Mouse (Mus musculus) hindbrain, embryonic 13.5 days (tissue): ENCODE results near the gene Wnt10a. TPM values are rescaled to one million over a fixed set of nuclear protein-coding genes. Genes with fewer than 3 reads are reported as not detected.

Source experiments
- ATAC-seq: fragments of 200-750 bp; cut with Nextera tagmentation; 2 replicates; pipeline ENCODE4 v1.8.0; 2017; ENCODE audit warnings: moderate TSS enrichment; ENCODE audit not compliant: low FRiP score
- H3K27ac ChIP-seq: fragments of 300-500 bp; sonication (generic); 2 replicates; pipeline ENCODE4 v1.5.1; 2015; ENCODE audit warnings: inconsistent platforms, mild to moderate bottlenecking, moderate library complexity
- H3K27me3 ChIP-seq: fragments of 300-500 bp; sonication (generic); 2 replicates; pipeline ENCODE4 v1.6.1; 2015; ENCODE audit warnings: mild to moderate bottlenecking, inconsistent platforms
- H3K36me3 ChIP-seq: fragments of 300-500 bp; sonication (generic); 2 replicates; pipeline ENCODE4 v1.6.1; 2015; ENCODE audit warnings: mild to moderate bottlenecking, inconsistent platforms
- H3K4me1 ChIP-seq: fragments of 300-500 bp; sonication (generic); replicated peaks from 2 replicates; pipeline ENCODE4 v1.6.1; 2015; ENCODE audit warnings: inconsistent platforms
- H3K4me2 ChIP-seq: fragments of 300-500 bp; sonication (generic); 2 replicates; pipeline ENCODE4 v1.6.1; 2015; ENCODE audit warnings: inconsistent platforms, mild to moderate bottlenecking, moderate library complexity
- H3K4me3 ChIP-seq: fragments of 300-500 bp; sonication (generic); 2 replicates; pipeline ENCODE4 v1.5.1; 2015; ENCODE audit warnings: mild to moderate bottlenecking, inconsistent platforms
- H3K9ac ChIP-seq: fragments of 300-500 bp; sonication (generic); 2 replicates; pipeline ENCODE4 v1.6.1; 2015; ENCODE audit warnings: mild to moderate bottlenecking, inconsistent platforms
- H3K9me3 ChIP-seq: fragments of 300-500 bp; sonication (generic); 2 replicates; pipeline ENCODE4 v1.6.1; 2016; ENCODE audit warnings: inconsistent platforms
- WGBS: fragments of 180-500 bp; shearing (Covaris S2); methylation state at CpG from one replicate; pipeline ENCODE4 v1.1.7; 2015; 5-methylcytosine and 5-hydroxymethylcytosine counted together
- polyA plus RNA-seq: library from polyadenylated mRNA; unstranded; fragments of >200 nt; fragmentation: Nextera tagmentation; extraction: Ambion mirVana; gene quantifications from 2 replicates; pipeline ENCODE4 v1.2.1, GENCODE M21; 2015

Gene Wnt10a
- 0.19 and 0.45 TPM in 2 replicates for polyA plus RNA-seq

DNA sequence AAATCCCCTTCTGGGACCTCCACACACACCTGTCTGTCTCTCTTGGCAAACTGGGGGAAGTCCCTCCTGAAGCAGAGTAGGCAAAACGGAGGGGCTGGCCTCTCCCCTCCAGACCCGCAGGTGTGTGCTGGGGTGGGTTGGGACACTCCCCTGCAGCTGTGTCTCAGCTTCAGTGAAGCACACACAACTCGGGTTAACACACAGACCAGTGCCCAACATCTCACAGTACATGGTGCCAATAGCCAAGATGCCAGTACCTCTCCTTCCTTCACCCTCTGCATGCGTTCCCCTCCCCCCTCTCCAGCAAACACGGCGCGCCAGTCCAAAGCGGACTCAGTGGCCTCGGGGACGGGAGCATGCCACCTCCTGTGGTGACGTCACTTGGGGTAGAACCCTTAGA is at the start of gene Wnt10a:
Wnt10a (plus strand) TSS at position 268 of the 400 bp plus-strand sequence.
- WGBS, result 0% methylated on average over 11 of the region's 11 CpGs
- Histone ChIP-seq H3K27ac (no peak within 1 kb of the TSS), H3K9me3 (no peaks in the 10 kb centered on the region), H3K4me3 (peak within 1 kb of the TSS; percentile 31), H3K4me1 (peaks cover 47% of the 10 kb centered on the region), H3K36me3 (no peaks in the 10 kb centered on the region), H3K9ac (peak within 1 kb of the TSS; percentile 53; the same call in 1 of the 2 replicates), H3K27me3 (peaks cover 99% of the 10 kb centered on the region), H3K4me2 (peak within 1 kb of the TSS; percentile 53)
- ATAC-seq, result 0 out of 2 replicates have a peak, but pooled peaks have one; percentile 7

DNA sequence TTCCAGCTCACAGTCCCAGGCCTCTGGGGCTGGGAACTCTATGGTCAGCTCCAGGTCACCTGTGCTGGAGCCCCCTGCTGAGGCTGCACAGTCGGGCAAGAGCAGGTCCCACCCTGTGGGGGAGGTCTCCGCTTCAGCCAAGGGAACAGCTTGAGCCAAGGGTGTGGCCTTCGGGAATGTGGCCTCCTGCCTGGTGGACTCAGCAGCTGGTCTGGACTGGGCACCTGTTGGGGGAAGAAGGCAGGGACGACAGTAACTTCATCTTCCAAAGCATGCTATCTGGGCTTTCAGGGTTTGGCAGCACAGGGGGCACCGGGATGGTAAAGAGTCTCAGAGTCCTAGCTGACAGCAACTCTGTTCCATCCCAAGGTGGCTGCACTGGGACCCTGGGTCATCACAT is 44.0 kb upstream of the Wnt10a start:
- no peak overlapping the region for H3K4me2 ChIP-seq
- no peak overlapping the region for H3K9ac ChIP-seq
- H3K36me3 ChIP-seq, result no peaks in the 10 kb centered on the region
- H3K27ac ChIP-seq, result no peak overlapping the region
- no peak for ATAC-seq
- peaks cover 39% of the 10 kb centered on the region for H3K27me3 ChIP-seq
- WGBS, result 78% methylated on average over 5 of the region's 5 CpGs
- no peak overlapping the region for H3K4me3 ChIP-seq
- H3K9me3 ChIP-seq, result no peaks in the 10 kb centered on the region
- H3K4me1 ChIP-seq, result peaks cover 5% of the 10 kb centered on the region

DNA sequence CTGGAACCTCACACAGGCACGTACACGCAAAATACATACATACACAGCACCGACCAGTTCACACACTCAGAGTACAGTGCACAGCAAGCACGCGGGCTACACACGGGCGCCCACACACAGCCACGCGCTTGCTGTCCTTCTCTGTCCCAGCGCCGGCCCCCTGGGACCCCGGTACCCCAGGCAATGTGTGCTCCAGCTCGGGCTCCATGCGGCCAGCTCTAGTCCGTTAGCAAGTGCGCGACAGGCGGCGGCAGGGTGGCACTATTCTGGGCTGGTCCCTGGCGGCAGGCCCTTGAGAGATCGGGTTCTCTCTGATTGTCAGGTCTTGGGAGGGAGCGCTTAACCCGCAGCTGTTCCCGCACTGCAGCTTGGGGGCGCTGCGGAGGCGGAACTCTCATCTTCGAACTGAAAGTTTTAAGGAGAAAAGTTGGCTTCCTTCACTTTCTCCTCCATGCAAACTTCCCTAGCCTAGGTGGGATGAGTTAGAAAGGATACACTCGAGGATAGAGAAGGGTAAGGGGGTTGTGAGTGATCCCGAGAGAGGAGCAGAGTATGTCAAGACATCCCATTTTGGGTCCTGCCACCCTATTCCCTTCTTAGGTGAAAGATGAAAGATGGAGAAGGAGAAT is 42.6 kb upstream of the Wnt10a start, which contains the start of gene Prkag3:
Prkag3 (minus strand) TSS at position 579 of the 629 bp plus-strand sequence.
- Histone ChIP-seq H3K27ac (no peak within 1 kb of the TSS), H3K4me2 (peak within 1 kb of the TSS; percentile 42), H3K4me1 (peaks cover 5% of the 10 kb centered on the region), H3K9ac (peak within 1 kb of the TSS; percentile 29; the same call in 1 of the 2 replicates), H3K9me3 (no peaks in the 10 kb centered on the region), H3K27me3 (peaks cover 39% of the 10 kb centered on the region), H3K4me3 (peak within 1 kb of the TSS; percentile 21), H3K36me3 (no peaks in the 10 kb centered on the region)
- no peak for ATAC-seq
- 10% methylated on average over 30 of the region's 30 CpGs for WGBS

DNA sequence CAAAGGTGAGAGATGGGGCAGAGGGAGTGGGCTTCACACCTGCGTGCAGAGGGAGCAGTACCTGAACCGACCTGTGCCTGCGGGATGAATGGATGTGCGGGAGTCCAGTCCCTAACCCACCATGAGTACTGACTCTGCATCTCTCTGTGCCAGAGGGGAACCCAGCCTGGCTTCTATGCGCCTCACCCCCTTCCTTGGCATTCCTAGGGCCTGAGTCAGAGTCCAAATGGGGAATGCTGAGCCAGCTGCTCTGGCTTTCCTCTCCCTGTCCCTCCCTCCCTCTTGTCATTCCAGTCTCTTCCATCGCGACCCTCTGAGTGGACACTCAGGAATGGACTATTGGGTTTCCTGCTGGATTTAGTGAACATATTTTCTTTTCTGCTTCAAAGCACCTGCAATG is 42.0 kb upstream of the Wnt10a start:
- no peak for ATAC-seq
- Histone ChIP-seq H3K4me2 (no peak overlapping the region), H3K36me3 (no peaks in the 10 kb centered on the region), H3K27ac (no peak overlapping the region), H3K4me1 (peaks cover 5% of the 10 kb centered on the region), H3K9me3 (no peaks in the 10 kb centered on the region), H3K9ac (no peak overlapping the region), H3K4me3 (no peak overlapping the region), H3K27me3 (peaks cover 40% of the 10 kb centered on the region)
- WGBS, result 66% methylated on average over 7 of the region's 7 CpGs

DNA sequence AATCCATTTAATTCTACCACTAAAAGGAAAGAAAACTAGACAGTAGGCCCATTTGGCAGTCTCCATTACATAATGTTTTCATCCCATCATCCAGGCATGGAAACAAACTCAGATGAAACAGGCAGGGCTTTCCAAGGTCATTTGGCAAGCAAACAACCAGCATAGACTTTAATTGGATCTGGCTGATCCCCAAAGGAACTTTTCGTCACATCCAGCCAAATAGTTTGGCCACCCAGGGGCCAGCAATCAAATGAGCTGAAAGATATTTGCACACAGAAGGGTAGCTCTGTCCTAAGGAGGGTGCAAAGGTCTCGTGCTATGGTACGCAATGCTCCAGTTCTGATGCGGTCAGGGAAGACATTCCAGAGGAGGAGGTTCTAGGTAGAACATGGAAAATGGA is 40.6 kb upstream of the Wnt10a start:
- Histone ChIP-seq H3K9ac (no peak overlapping the region), H3K4me3 (no peak overlapping the region), H3K4me2 (no peak overlapping the region), H3K27ac (no peak overlapping the region), H3K36me3 (no peaks in the 10 kb centered on the region), H3K9me3 (no peaks in the 10 kb centered on the region), H3K4me1 (peaks cover 5% of the 10 kb centered on the region), H3K27me3 (peaks cover 42% of the 10 kb centered on the region)
- 81% methylated on average over 4 of the region's 4 CpGs for WGBS
- ATAC-seq, result no peak

DNA sequence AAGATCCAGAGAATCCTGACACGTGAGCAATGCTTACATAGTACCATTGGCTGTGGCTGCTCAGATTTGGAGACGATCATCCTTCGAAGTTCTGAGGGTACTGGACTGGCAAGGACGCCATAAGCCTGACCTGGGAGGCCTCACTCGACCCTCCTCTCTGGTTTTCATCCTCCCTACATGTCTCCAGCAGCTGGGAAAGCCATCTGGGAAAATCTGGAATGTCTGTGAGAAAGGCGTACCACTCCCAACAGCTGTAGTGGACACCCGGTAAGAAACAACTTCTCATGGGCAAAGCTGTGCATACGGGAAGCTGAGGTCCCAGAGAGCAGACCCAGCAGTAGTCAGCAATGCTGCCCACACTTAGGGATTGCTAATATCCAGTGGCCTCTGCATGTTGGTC is 39.2 kb upstream of the Wnt10a start:
- Histone ChIP-seq H3K27me3 (peaks cover 36% of the 10 kb centered on the region), H3K4me3 (no peak overlapping the region), H3K9ac (no peak overlapping the region), H3K27ac (no peak overlapping the region), H3K36me3 (no peaks in the 10 kb centered on the region), H3K4me2 (no peak overlapping the region), H3K4me1 (peaks cover 5% of the 10 kb centered on the region), H3K9me3 (no peaks in the 10 kb centered on the region)
- no peak for ATAC-seq
- 83% methylated on average over 8 of the region's 8 CpGs for WGBS

DNA sequence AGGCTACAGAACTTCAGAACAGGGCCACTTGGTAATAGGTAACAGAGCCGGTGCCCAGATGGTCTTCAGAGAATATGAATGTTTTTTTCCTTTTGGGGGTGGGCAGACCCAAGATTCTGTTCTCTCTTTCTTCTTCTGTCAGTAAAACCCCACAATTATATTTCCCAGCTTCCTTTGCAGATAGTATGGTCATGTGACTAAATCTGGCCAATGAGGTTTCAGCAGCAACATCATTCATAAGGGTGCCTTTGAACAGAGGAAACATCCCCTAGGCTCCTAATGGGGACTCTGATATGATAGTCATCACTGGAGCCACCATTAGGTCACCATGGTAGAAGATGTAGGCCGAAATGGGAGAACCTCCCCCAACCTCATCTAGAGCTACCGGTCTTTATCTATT is 38.5 kb upstream of the Wnt10a start:
- ATAC-seq, result no peak
- Histone ChIP-seq H3K9me3 (no peaks in the 10 kb centered on the region), H3K27me3 (peaks cover 33% of the 10 kb centered on the region), H3K4me3 (no peak overlapping the region), H3K27ac (no peak overlapping the region), H3K36me3 (no peaks in the 10 kb centered on the region), H3K4me2 (no peak overlapping the region), H3K4me1 (peaks cover 5% of the 10 kb centered on the region), H3K9ac (no peak overlapping the region)
- WGBS, result 94% methylated on average over 3 of the region's 3 CpGs

DNA sequence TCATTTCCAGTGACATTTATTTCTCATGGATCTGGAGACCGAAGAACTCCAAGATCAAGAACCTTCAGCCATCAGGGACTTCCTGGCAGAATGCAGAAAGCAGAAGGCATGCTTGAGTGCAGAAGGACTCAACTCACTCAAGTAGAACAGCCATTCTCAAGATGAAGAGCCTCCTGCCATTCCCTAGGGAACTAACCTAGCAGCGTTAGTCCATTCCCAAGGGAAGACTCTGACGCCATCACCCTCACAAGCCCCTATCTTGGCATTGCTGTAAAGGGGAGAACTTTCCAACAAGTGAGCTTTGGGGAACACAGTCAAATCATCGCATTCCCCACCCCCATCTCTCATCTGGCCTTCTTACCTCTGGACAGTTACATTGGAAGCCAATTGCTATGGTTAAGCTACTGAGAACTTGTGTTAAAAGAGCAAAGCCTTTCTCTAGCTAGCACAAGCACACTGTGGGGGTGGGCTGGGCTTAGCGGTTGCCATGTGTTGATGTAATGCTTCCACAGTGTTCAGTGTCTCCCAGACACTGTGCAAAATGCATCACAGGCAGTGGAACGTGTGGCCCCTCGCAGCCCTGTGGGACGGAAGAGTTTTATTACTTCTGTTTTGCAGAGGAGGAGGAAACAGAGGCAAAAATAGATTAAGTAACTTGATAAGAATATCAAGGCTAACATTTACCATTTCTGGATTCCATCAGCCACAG is 37.9 kb upstream of the Wnt10a start:
- H3K4me1 ChIP-seq, result peaks cover 5% of the 10 kb centered on the region
- H3K4me3 ChIP-seq, result no peak overlapping the region
- no peak for ATAC-seq
- no peak overlapping the region for H3K9ac ChIP-seq
- WGBS, result 89% methylated on average over 8 of the region's 8 CpGs
- H3K36me3 ChIP-seq, result no peaks in the 10 kb centered on the region
- H3K9me3 ChIP-seq, result no peaks in the 10 kb centered on the region
- peaks cover 32% of the 10 kb centered on the region for H3K27me3 ChIP-seq
- no peak overlapping the region for H3K4me2 ChIP-seq
- no peak overlapping the region for H3K27ac ChIP-seq

DNA sequence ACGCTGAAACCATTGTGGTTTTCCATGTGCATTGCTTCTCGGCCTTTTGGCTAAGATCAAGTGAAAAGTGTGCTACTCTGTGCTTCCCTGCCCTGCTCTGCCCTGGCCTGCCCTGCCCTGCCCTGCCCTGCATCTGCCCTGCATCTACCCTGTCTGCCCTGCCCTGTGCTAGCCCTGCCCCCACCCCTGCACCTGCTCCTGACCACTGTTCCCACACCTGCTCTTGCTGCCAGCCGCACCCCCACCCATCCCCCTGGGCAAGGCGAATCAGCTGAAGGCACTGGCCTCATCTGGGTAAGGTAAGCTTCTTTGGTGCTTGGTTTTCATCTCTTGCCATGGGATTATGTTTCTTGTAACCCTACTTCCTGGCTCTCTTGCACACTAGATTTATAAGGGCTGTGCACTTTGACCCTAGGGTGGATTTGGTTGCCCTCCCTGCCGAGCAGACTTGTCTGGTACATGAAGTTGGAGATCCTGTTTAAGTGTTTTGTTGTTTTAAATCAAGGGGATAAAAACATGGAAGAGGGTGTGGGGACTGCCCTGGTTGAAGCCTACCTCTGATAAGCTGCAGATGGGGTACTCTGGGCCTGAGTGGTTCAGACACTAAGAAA is 37.0 kb upstream of the Wnt10a start:
- H3K36me3 ChIP-seq, result no peaks in the 10 kb centered on the region
- H3K9me3 ChIP-seq, result no peaks in the 10 kb centered on the region
- no peak overlapping the region for H3K27ac ChIP-seq
- H3K4me3 ChIP-seq, result no peak overlapping the region
- ATAC-seq, result no peak
- peaks cover 24% of the 10 kb centered on the region for H3K27me3 ChIP-seq
- no peak overlapping the region for H3K4me2 ChIP-seq
- no peak overlapping the region for H3K9ac ChIP-seq
- 77% methylated on average over 5 of the region's 5 CpGs for WGBS
- H3K4me1 ChIP-seq, result no peaks in the 10 kb centered on the region

DNA sequence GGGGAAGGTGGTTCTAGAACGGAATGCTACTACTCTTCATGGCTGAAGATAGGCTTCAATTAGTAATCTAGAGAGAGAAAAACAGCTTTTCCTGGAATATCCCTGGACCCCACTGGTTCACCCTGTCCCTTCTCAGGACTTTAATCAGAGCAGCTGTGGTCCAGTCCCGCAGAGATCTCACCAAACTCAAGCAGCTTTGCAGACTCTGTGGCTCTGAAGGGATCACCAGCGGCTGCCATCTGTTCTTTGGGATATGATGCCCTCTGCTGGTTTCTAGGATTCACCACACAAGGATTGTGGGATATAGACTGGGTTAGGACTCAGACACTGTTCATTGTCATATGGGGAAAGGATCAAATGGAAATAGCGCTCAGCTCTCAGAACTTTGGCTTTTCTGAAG is 31.5 kb upstream of the Wnt10a start:
- H3K27ac ChIP-seq, result no peak overlapping the region
- peaks cover 45% of the 10 kb centered on the region for H3K27me3 ChIP-seq
- 32% methylated on average over 4 of the region's 4 CpGs for WGBS
- no peaks in the 10 kb centered on the region for H3K9me3 ChIP-seq
- no peak for ATAC-seq
- no peak overlapping the region for H3K4me3 ChIP-seq
- H3K4me1 ChIP-seq, result 0 out of 2 replicates have a peak, but pooled peaks cover 3% of the 10 kb centered on the region
- no peak overlapping the region for H3K9ac ChIP-seq
- H3K36me3 ChIP-seq, result no peaks in the 10 kb centered on the region
- H3K4me2 ChIP-seq, result no peak overlapping the region

DNA sequence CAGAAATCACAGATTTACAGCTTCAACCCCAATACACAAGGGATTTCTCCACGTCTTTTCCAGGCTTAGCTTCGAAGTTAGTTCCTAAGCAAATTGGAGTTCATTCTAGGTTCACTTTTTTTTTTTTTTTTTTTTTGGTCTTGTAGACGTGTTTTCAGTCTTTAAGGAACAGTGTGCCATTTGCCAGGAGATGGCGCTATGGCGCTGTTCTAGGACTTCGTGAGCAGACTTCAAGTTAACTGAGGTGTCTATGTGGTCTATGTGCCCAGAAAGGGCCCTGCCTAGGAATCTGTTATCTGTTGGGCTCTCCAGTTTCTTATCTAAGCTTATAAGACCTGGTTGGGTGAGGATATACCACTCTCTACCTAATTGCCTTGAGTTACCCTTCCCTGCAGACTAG is 28.2 kb upstream of the Wnt10a start:
- H3K27ac ChIP-seq, result no peak overlapping the region
- H3K27me3 ChIP-seq, result peaks cover 66% of the 10 kb centered on the region
- H3K4me2 ChIP-seq, result no peak overlapping the region
- no peak overlapping the region for H3K9ac ChIP-seq
- 0 out of 2 replicates have a peak, but pooled peaks cover 3% of the 10 kb centered on the region for H3K4me1 ChIP-seq
- no peak for ATAC-seq
- WGBS, result 5% methylated on average over 6 of the region's 6 CpGs
- H3K9me3 ChIP-seq, result no peaks in the 10 kb centered on the region
- H3K36me3 ChIP-seq, result no peaks in the 10 kb centered on the region
- H3K4me3 ChIP-seq, result no peak overlapping the region

DNA sequence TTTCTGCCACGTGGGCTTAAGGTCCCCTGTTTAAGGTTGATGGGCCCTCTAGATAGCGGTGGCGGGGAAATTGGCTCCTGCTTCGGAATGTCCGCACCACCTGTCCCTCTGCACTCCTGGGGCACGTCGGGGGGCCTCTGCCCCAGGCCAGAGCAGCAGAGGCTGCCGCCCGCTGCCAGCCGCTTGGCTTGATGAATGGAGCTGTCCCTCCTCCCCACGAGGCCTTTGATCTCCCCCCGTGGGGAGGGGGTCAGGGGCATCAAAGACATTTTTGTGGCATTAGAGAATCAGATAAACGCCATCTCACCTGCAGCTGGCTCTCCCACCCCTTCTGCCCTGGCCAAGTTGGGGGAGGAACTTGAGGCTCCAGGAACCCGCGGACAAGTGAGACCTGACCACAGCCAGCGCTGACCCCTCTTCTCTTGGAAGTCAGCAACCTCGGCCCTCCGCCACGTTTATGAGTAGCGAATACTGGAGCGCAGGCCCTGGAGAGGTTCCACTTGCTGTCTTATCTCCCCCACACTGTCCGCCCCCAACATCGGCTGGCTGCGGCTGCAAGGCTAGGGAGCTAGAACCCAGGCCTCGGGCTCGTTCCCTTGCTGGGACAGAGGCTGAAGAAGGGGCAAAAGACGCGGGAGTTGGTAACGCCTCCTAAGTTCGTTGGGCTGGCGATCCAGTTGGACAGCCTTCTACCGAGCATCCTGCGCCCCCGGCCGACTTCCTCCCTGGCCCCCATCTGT is 20.4 kb upstream of the Wnt10a start:
- Histone ChIP-seq H3K4me3 (peak overlapping the region; percentile 44), H3K9me3 (no peaks in the 10 kb centered on the region), H3K36me3 (no peaks in the 10 kb centered on the region), H3K4me1 (peaks cover 38% of the 10 kb centered on the region), H3K27me3 (peaks cover 94% of the 10 kb centered on the region), H3K9ac (peak overlapping the region; percentile 70; the same call in 1 of the 2 replicates), H3K4me2 (peak overlapping the region; percentile 81), H3K27ac (no peak overlapping the region)
- 1% methylated on average over 35 of the region's 35 CpGs for WGBS
- ATAC-seq, result no peak
